Mouse (Mus musculus): ENCODE measurements around the gene Ifnl3. TPM values are rescaled to one million over a fixed set of nuclear protein-coding genes. Genes with fewer than 3 reads are reported as not detected.
A peak's percentile ranks its signal among the peaks of the same experiment; 100 is the strongest.
"Not testable (repeated sequence)": the region's sequence is repeated elsewhere in the genome, so short reads cannot be mapped to it uniquely, and the experiment has no call there.

Gene Ifnl3
- not detected for polyA plus RNA-seq (2017; shearing (Covaris generic))

GRCm38 (mm10) chr7:28522536-28522935, at the start of gene Ifnl3:
Gene Ifnl3 (plus strand): TSS chr7:28522836.
- ATAC-seq: not testable (repeated sequence)

- ATAC-seq: no peak
These were observed 46.4 kb upstream of the Ifnl3 start for GRCm38 (mm10) chr7:28476191-28476590.

- ATAC-seq: no peak
These were observed 45.3 kb upstream of the Ifnl3 start for GRCm38 (mm10) chr7:28477363-28477762.

GRCm38 (mm10) chr7:28478854-28479253, 43.8 kb upstream of the Ifnl3 start:
- no peak for ATAC-seq

- ATAC-seq: no peak
These were observed 39.8 kb upstream of the Ifnl3 start for GRCm38 (mm10) chr7:28482854-28483253.

- no peak for ATAC-seq
These were observed 38.4 kb upstream of the Ifnl3 start for GRCm38 (mm10) chr7:28484192-28484591.

GRCm38 (mm10) chr7:28488030-28488491, 34.6 kb upstream of the Ifnl3 start:
- ATAC-seq: no peak

GRCm38 (mm10) chr7:28490410-28490809, 32.2 kb upstream of the Ifnl3 start:
- ATAC-seq: no peak

GRCm38 (mm10) chr7:28490903-28491302, 31.7 kb upstream of the Ifnl3 start:
- ATAC-seq: no peak

- no peak for ATAC-seq
These were observed 30.3 kb upstream of the Ifnl3 start for GRCm38 (mm10) chr7:28492310-28492709.

- ATAC-seq: no peak
These were observed 27.2 kb upstream of the Ifnl3 start for GRCm38 (mm10) chr7:28495426-28495825.

- ATAC-seq: no peak
These were observed 17.1 kb upstream of the Ifnl3 start for GRCm38 (mm10) chr7:28505585-28505984.

- not testable (repeated sequence) for ATAC-seq
These were observed 13.5 kb upstream of the Ifnl3 start for GRCm38 (mm10) chr7:28509121-28509520.

GRCm38 (mm10) chr7:28510405-28510974, 12.1 kb upstream of the Ifnl3 start, which contains the start of gene Ifnl2:
Gene Ifnl2 (minus strand): TSS chr7:28510455.
- ATAC-seq: not testable (repeated sequence)

- no peak for ATAC-seq
These were observed 11.2 kb upstream of the Ifnl3 start for GRCm38 (mm10) chr7:28511441-28511840.

GRCm38 (mm10) chr7:28527922-28528719, 5.5 kb downstream of the Ifnl3 start:
- peak; percentile 95 for ATAC-seq

GRCm38 (mm10) chr7:28532005-28532404, 9.4 kb downstream of the Ifnl3 start:
- no peak for ATAC-seq

- ATAC-seq: not testable (repeated sequence)
These were observed 16.2 kb downstream of the Ifnl3 start for GRCm38 (mm10) chr7:28538886-28539285.

GRCm38 (mm10) chr7:28540526-28540925, 17.9 kb downstream of the Ifnl3 start, which contains the start of gene Sycn:
Gene Sycn (plus strand): TSS chr7:28540885.
- ATAC-seq: no peak

GRCm38 (mm10) chr7:28544051-28544601, 21.5 kb downstream of the Ifnl3 start:
- no peak for ATAC-seq

- no peak for ATAC-seq
These were observed 22.6 kb downstream of the Ifnl3 start for GRCm38 (mm10) chr7:28545048-28545890.

- ATAC-seq: no peak
These were observed 23.2 kb downstream of the Ifnl3 start for GRCm38 (mm10) chr7:28545891-28546210.

GRCm38 (mm10) chr7:28546649-28547048, 24.0 kb downstream of the Ifnl3 start:
- ATAC-seq: no peak

All from inflammation-experienced regulatory T-cells, adult 6 months (primary cell).